Mouse (Mus musculus) megakaryocyte, embryonic 14.5 days (primary cell): ENCODE measurements around the gene Tm4sf5.

Experiments
- FLI1 ChIP-seq: IDR thresholded peaks from 2 replicates; pipeline ENCODE4 v1.6.1; 2012; ENCODE audit warnings: low read length, inconsistent platforms, mixed read lengths
- GATA1 ChIP-seq: IDR thresholded peaks from 3 replicates; pipeline ENCODE4 v1.6.1; 2012; ENCODE audit warnings: mixed read lengths, low read length, inconsistent platforms, borderline replicate concordance

DNA sequence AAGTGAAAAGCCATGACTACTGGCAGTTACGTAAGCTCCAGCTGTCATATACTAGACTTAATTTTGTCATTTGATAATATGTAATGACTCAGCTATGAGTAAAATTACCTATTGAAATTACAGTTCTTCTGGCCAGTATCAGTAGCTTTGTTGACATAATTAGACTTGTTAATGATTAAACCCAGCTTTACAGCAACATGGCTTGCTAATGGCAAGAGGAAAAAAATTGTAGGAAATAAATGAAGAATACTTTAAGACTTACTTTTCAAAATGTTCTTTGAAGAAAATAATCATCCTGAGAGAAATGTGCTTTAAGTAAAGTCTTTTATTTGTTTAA, 4.6 kb upstream of the Tm4sf5 start:
- TF ChIP-seq FLI1 (no peak), GATA1 (no peak)
